Mouse (Mus musculus) cerebellum, adult 2 months (tissue): Measurements from ENCODE around the gene Prmt1.

ENCODE experiments used
- CTCF ChIP-seq: fragments of 200-500 bp; IDR thresholded peaks from 2 replicates; pipeline ENCODE4 v1.5.1; 2011; ENCODE audit warnings: low read depth, mild to moderate bottlenecking, control low read depth, low read length, moderate library complexity, borderline replicate concordance; ENCODE audit not compliant: insufficient read depth
- POLR2A ChIP-seq: fragments of 200-500 bp; IDR thresholded peaks from 2 replicates; pipeline ENCODE4 v1.6.1; 2011; ENCODE audit warnings: low read length, control low read depth, borderline replicate concordance; ENCODE audit not compliant: insufficient read depth

DNA sequence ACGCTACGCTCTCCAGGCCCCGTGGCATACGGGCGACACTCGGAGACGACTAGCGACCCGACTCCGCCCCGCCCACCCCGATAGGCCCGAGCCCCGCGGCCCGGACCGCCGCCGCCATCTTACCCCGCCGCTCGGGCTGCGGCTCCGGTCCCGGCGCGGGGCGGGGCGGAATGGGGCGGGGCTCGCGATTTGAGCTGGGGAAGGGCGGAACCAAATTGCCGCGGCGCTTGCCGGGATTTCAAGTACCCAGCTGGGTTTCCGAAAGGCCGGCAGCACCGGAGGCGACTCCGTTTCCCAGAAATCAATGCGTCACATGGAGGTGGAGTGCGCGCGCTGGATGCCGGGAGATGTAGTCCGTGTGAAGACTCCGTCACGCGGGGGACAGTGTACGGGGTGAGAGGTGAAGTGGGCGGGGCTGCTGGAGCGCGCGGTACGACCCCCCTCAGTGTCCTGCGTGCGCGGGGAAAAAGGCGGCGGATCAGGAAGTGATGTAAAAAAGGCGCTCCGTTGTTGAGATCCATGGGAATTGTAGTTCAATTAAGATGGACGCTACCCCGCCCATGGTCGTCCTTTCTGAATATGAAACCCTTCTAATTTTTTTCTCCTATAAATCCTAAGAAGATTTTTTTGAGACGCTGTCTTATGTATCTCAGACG lies 29.7 kb upstream of the Prmt1 start, which contains the start of gene Scaf1:
- TF ChIP-seq CTCF, result no peak
- TF ChIP-seq POLR2A, result no peak
